Mouse (Mus musculus) heart, embryonic 16.5 days (tissue): ENCODE measurements around the gene Gmeb2. TPM values are rescaled to one million over a fixed set of nuclear protein-coding genes. Genes with fewer than 3 reads are reported as not detected.

Source experiments
- ATAC-seq: fragments of 200-750 bp; cut with Nextera tagmentation; replicated peaks from 2 replicates; pipeline ENCODE4 v1.8.0; 2017; ENCODE audit warnings: moderate number of reproducible peaks; ENCODE audit not compliant: insufficient read depth, low FRiP score; ENCODE audit errors: extremely low read depth
- H3K27ac ChIP-seq: fragments of 300-500 bp; sonication (generic); 2 replicates; pipeline ENCODE4 v1.5.1; 2014; ENCODE audit warnings: mild to moderate bottlenecking, low read length, control low read depth, moderate library complexity
- H3K27me3 ChIP-seq: fragments of 300-500 bp; sonication (generic); 2 replicates; pipeline ENCODE4 v1.6.1; 2014; ENCODE audit warnings: low read length, mixed read lengths; ENCODE audit not compliant: control insufficient read depth, insufficient read depth
- H3K36me3 ChIP-seq: fragments of 300-500 bp; sonication (generic); 2 replicates; pipeline ENCODE4 v1.6.1; 2014; ENCODE audit not compliant: control insufficient read depth, insufficient read depth
- H3K4me1 ChIP-seq: fragments of 300-500 bp; sonication (generic); 2 replicates; pipeline ENCODE4 v1.6.1; 2014; ENCODE audit warnings: low read length, mixed read lengths; ENCODE audit not compliant: control insufficient read depth, insufficient read depth
- H3K4me2 ChIP-seq: fragments of 300-500 bp; sonication (generic); 2 replicates; pipeline ENCODE4 v1.6.1; 2014; ENCODE audit warnings: low read depth, mild to moderate bottlenecking, control low read depth, low read length
- H3K4me3 ChIP-seq: fragments of 300-500 bp; sonication (generic); 2 replicates; pipeline ENCODE4 v1.5.1; 2014; ENCODE audit warnings: mild to moderate bottlenecking, control low read depth, low read length
- H3K9ac ChIP-seq: fragments of 300-500 bp; sonication (generic); 2 replicates; pipeline ENCODE4 v1.6.1; 2014; ENCODE audit warnings: low read length, control low read depth
- H3K9me3 ChIP-seq: fragments of 300-500 bp; sonication (generic); replicated peaks from 2 replicates; pipeline ENCODE4 v1.6.1; 2016; ENCODE audit warnings: low read length; ENCODE audit not compliant: control insufficient read depth
- WGBS: fragments of 180-500 bp; shearing (Covaris S2); extraction: QIAGEN DNeasy Blood & Tissue Kit; methylation state at CpG from one replicate; pipeline ENCODE4 v1.1.7; 2014; 5-methylcytosine and 5-hydroxymethylcytosine counted together
- polyA plus RNA-seq: library from polyadenylated mRNA; unstranded; fragments of >200 nt; fragmentation: Nextera tagmentation; extraction: Ambion mirVana; gene quantifications from 2 replicates; pipeline ENCODE4 v1.2.1, GENCODE M21; 2015

Gene Gmeb2
- polyA plus RNA-seq, 1 experiment from 2014 or later, result 8.8 TPM

GRCm38 (mm10) chr2:181251841-181252240 lies 36.0 kb downstream of the Gmeb2 start:
- no peaks in the 10 kb centered on the region for H3K9me3 ChIP-seq
- no peak overlapping the region for H3K27ac ChIP-seq
- no peak overlapping the region for H3K4me3 ChIP-seq
- peaks cover 35% of the 10 kb centered on the region for H3K36me3 ChIP-seq
- no peaks in the 10 kb centered on the region for H3K4me1 ChIP-seq
- H3K27me3 ChIP-seq, result no peaks in the 10 kb centered on the region
- 81% methylated on average over 1 of the region's 1 CpGs for WGBS
- no peak overlapping the region for H3K9ac ChIP-seq
- no peak overlapping the region for H3K4me2 ChIP-seq
- no peak for ATAC-seq

- Histone ChIP-seq H3K9me3 (no peaks in the 10 kb centered on the region), H3K9ac (no peak overlapping the region), H3K27me3 (no peaks in the 10 kb centered on the region), H3K4me3 (no peak overlapping the region), H3K4me1 (no peaks in the 10 kb centered on the region), H3K36me3 (peaks cover 19% of the 10 kb centered on the region), H3K4me2 (no peak overlapping the region), H3K27ac (no peak overlapping the region)
- 82% methylated on average over 10 of the region's 10 CpGs for WGBS
- no peak for ATAC-seq
These were observed 38.6 kb downstream of the Gmeb2 start for GRCm38 (mm10) chr2:181249217-181249616.

DNA sequence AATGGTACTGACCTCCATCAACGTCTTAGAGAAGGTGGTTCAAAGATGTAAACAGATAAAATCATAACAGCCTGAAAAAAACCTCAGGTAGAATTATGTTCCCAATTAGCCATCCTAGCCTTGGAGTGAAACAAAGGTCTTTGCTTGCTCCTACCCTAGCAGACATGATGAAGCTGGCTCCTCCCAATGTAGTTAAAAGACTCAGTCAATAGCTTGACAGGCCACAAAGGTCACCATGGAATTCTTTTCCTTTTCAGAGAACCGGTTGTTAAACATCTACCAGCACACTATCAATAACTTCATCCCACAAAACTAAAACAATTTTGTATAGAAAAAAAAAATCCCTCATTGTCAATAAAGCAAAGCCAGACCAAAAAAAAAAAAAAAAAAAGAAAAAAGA lies 42.8 kb downstream of the Gmeb2 start:
- Histone ChIP-seq H3K27me3 (no peaks in the 10 kb centered on the region), H3K9me3 (no peaks in the 10 kb centered on the region), H3K4me3 (no peak overlapping the region), H3K27ac (no peak overlapping the region), H3K36me3 (no peaks in the 10 kb centered on the region), H3K9ac (no peak overlapping the region), H3K4me1 (peaks cover 5% of the 10 kb centered on the region), H3K4me2 (no peak overlapping the region)
- ATAC-seq, result no peak
- WGBS, result 39% methylated on average over 2 of the region's 2 CpGs

DNA sequence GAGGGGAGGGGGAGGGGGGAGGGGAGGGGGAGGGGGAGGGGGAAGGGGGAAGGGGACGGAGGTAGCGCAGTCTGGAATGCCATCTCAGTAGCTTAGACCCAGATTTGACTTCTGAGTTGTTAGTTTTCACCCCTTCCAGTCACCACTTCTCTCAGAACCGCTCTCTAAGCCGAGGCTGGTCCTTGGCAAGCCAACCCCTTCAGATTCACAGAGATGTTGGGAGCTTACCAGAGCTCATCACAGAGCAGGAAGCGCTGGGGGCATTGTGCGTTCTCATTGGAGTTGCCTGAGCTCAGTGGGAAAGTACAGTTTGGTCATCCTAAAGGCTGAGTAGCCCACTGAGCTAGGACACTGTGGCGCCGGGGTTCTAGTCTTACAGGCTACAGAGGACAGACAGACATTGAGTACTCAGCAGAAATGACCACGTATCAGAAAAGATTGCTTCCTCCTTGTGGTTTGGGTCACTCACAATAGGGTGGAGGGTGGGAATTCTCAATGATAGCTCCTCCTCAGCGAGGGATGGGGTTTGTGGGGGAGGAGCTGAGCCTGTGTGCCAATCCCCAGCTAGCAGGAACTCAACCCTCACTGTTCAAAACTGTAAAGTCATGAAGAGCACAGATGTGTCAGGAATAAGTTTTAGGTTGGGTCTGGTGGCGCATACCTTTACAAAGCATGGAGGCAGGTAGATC lies 44.0 kb downstream of the Gmeb2 start:
- Histone ChIP-seq H3K27me3 (no peaks in the 10 kb centered on the region), H3K9ac (no peak overlapping the region), H3K36me3 (no peaks in the 10 kb centered on the region), H3K9me3 (no peaks in the 10 kb centered on the region), H3K4me1 (peaks cover 5% of the 10 kb centered on the region), H3K4me3 (no peak overlapping the region), H3K4me2 (0 out of 2 replicates have a peak overlapping the region, but pooled peaks have one; percentile 16), H3K27ac (no peak overlapping the region)
- no peak for ATAC-seq
- WGBS, result 27% methylated on average over 11 of the region's 11 CpGs

DNA sequence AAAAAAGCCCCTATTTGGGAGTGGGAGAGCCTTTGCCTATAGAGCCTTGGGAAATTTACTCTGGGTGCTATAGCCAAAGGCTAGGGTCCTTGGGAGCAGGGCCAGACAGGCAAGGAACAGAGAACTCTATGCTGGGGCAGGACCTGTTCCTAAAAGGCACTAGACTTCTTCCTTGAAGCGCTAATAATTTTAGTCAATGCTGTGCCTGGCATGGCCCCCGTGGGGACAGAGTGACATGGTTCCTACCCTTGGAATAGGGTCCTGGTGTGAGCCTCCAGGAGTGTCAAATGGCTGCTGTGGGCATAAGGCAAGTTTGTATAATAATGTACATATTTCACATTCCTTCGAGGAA lies 45.5 kb downstream of the Gmeb2 start:
- peak overlapping the region; percentile 56 for H3K4me3 ChIP-seq
- no peaks in the 10 kb centered on the region for H3K27me3 ChIP-seq
- H3K36me3 ChIP-seq, result no peaks in the 10 kb centered on the region
- no peak overlapping the region for H3K27ac ChIP-seq
- no peak for ATAC-seq
- no peaks in the 10 kb centered on the region for H3K9me3 ChIP-seq
- H3K9ac ChIP-seq, result peak overlapping the region; percentile 72
- peaks cover 5% of the 10 kb centered on the region for H3K4me1 ChIP-seq
- peak overlapping the region; percentile 67 for H3K4me2 ChIP-seq
- WGBS, result 70% methylated on average over 3 of the region's 3 CpGs

DNA sequence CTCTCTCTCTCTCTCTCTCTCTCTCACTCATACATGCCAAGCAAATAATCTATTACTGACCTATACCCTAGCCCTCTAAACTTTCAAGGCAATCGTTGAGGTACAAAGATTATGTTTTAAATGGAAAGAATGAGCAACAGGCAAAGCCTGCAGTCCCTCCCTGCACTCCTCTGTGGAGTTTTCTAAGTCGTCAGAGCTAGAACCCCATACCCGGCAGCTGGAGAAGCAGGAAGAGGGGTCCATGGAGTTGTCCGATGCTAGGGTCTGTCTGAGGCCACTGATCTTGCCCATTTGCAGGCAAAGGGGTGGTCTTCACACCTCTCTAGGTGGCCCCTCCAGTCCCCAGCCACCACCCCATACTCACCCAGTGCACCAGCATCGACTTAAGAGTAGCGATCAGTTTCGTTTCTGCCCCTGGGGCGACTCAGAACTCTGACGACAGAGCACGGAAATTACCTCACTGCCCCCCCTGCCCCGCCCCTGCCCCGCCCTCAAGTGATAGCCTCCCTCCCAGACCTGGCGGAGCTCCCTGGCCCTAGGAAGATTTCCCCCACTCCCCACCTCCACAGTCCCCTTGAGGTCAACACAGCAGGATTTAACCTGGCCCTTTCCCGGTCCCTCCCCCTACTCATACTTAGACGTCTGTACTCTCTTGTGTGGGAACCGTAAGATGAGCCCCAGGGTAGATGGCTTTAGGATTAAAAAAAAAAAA lies 46.1 kb downstream of the Gmeb2 start, which contains the start of gene Helz2:
Gene Helz2, minus strand, starts transcription at position 426 of the 712 bp plus-strand sequence.
- no peak within 1 kb of the TSS for H3K27ac ChIP-seq
- H3K4me2 ChIP-seq, result peak within 1 kb of the TSS; percentile 67
- H3K4me1 ChIP-seq, result peaks cover 5% of the 10 kb centered on the region
- no peaks in the 10 kb centered on the region for H3K36me3 ChIP-seq
- H3K27me3 ChIP-seq, result no peaks in the 10 kb centered on the region
- no peaks in the 10 kb centered on the region for H3K9me3 ChIP-seq
- 2% methylated on average over 16 of the region's 16 CpGs for WGBS
- peak; percentile 77 for ATAC-seq
- peak within 1 kb of the TSS; percentile 72 for H3K9ac ChIP-seq
- peak within 1 kb of the TSS; percentile 56 for H3K4me3 ChIP-seq

DNA sequence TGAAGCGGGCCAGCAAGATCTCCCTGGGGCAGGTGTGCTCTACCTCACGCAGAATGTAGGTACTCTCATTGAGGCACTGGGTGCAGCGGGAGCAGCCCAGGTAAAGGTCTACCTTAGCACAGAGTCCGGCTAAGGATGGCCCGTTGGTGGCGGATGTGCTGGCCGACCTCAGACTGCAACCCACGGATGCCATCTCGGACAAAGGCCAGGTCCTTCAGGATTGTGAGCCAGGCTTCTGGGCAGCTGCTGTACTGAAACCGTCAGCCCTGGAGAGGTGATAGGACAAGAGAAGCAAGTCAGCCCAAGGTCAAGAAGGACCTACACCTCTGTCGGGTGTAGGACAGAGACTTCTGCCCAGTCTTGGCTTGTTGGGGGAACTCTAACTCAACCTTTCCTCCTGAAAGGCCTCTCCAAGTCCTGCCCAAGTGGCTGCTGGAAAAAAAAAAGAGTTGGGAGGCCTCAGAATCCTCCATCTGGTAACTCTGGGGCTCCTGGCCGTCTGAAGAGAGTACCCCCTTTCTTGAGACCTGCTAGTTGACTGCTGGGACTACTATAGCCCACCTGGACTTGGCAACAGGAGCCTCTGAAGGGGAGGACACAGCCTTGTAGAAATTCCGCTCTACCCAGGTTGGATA lies 46.9 kb downstream of the Gmeb2 start:
- Histone ChIP-seq H3K9me3 (no peaks in the 10 kb centered on the region), H3K27ac (no peak overlapping the region)

DNA sequence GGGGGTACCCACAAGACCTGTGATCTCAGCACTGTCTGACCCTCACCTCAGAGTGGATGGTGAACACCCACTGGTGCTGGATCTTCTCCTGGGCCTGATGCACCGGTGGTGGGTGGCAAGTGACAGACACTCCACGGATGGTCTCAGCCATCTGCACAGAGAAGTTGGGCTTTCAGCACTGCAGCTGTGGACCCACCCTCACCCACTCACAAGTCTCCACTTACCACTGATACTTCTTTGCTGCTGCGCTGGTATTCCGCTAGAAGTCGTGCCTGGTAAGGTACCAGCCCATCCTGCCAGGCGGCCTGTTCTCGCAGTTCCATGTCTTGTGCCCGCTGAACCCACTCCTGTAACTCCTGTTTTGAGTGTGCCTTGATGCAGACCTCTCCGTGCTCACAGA lies 48.6 kb downstream of the Gmeb2 start:
- H3K27ac ChIP-seq, result no peak overlapping the region
- H3K27me3 ChIP-seq, result no peaks in the 10 kb centered on the region
- no peak overlapping the region for H3K4me3 ChIP-seq
- ATAC-seq, result no peak
- H3K36me3 ChIP-seq, result no peaks in the 10 kb centered on the region
- H3K4me2 ChIP-seq, result no peak overlapping the region
- 90% methylated on average over 9 of the region's 9 CpGs for WGBS
- H3K4me1 ChIP-seq, result peaks cover 5% of the 10 kb centered on the region
- no peaks in the 10 kb centered on the region for H3K9me3 ChIP-seq
- H3K9ac ChIP-seq, result no peak overlapping the region

More for the DNA sequence above, 46.9 kb downstream of the Gmeb2 start:
- peak overlapping the region; percentile 56 for H3K4me3 ChIP-seq
- peak overlapping the region; percentile 72 for H3K9ac ChIP-seq
- ATAC-seq, result no peak
- no peaks in the 10 kb centered on the region for H3K36me3 ChIP-seq
- H3K4me1 ChIP-seq, result peaks cover 5% of the 10 kb centered on the region
- H3K4me2 ChIP-seq, result peak overlapping the region; percentile 67
- WGBS, result 86% methylated on average over 13 of the region's 13 CpGs
- no peaks in the 10 kb centered on the region for H3K27me3 ChIP-seq

- no peaks in the 10 kb centered on the region for H3K9me3 ChIP-seq
- ATAC-seq, result no peak
- no peaks in the 10 kb centered on the region for H3K27me3 ChIP-seq
- H3K36me3 ChIP-seq, result no peaks in the 10 kb centered on the region
- H3K4me2 ChIP-seq, result no peak overlapping the region
- whole genome bisulfite sequencing, result 64% methylated on average over 2 of the region's 2 CpGs
- H3K4me1 ChIP-seq, result peaks cover 5% of the 10 kb centered on the region
- H3K27ac ChIP-seq, result no peak overlapping the region
- H3K9ac ChIP-seq, result no peak overlapping the region
- no peak overlapping the region for H3K4me3 ChIP-seq
These were observed 49.0 kb downstream of the Gmeb2 start for GRCm38 (mm10) chr2:181238861-181239260.
